Mouse (Mus musculus) ES-E14 (cell line): ENCODE measurements around the gene Wbp1l.

ENCODE experiments used
- HCFC1 ChIP-seq: IDR thresholded peaks from 2 replicates; pipeline ENCODE4 v1.6.1; 2012; ENCODE audit warnings: low read length, inconsistent platforms, borderline replicate concordance; ENCODE audit not compliant: insufficient read depth
- ZC3H11A ChIP-seq: IDR thresholded peaks from 2 replicates; pipeline ENCODE4 v1.6.1; 2012; ENCODE audit warnings: low read depth, mild to moderate bottlenecking, inconsistent platforms, low read length, borderline replicate concordance

DNA sequence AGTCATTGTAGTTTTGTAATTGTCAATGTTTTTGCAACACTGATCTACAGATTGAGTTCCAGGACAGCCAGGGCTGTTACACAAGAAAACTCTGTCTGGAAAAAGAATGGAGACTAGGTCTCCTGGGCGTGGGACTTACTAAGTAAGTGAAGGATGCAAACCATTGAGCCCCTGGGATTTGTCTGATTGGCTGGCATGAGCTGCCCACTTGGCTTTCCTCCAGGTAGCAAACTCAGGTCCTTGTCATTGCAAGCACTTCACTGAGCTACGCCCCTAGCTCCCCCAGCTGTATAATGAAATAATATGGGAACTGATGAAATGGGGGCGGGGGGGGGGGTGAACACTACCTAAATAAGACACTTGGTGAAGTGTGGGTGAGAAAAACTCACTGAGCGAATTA is 94.3 kb downstream of the Wbp1l start:
- TF ChIP-seq ZC3H11A (no peak), HCFC1 (no peak)
